Mouse (Mus musculus): Measurements from ENCODE around the gene Cadps2. TPM values are rescaled to one million over a fixed set of nuclear protein-coding genes. Genes with fewer than 3 reads are reported as not detected.

Gene Cadps2
- polyA plus RNA-seq, 1 experiment from 2014 or later, result 12.4 TPM

- WGBS, result 34% methylated on average over 5 of the region's 5 CpGs
- H3K36me3 ChIP-seq (ENCODE audit: control insufficient read depth, insufficient read depth, low read length), result no peaks in the 10 kb centered on the region
- no peak overlapping the region for H3K27ac ChIP-seq (ENCODE audit: low read depth, low read length)
- H3K4me3 ChIP-seq (ENCODE audit: low read length), result no peak overlapping the region
- no peaks in the 10 kb centered on the region for H3K27me3 ChIP-seq (replicated peaks; ENCODE audit: control insufficient read depth, insufficient read depth, low read length)
- no peak overlapping the region for H3K4me2 ChIP-seq (ENCODE audit: low read length)
- H3K9ac ChIP-seq (ENCODE audit: low read depth, low read length), result no peak overlapping the region
- peaks cover 11% of the 10 kb centered on the region for H3K4me1 ChIP-seq (ENCODE audit: control insufficient read depth, insufficient read depth, low read depth, low read length)
- ATAC-seq, result no peak
- H3K9me3 ChIP-seq (ENCODE audit: control insufficient read depth, low read length), result no peaks in the 10 kb centered on the region
Observed at GRCm38 (mm10) chr6:23386711-23387110, 452.5 kb downstream of the Cadps2 start.

GRCm38 (mm10) chr6:23383004-23383347 lies 456.2 kb downstream of the Cadps2 start:
- H3K36me3 ChIP-seq (ENCODE audit: control insufficient read depth, insufficient read depth, low read length), result no peaks in the 10 kb centered on the region
- no peak overlapping the region for H3K27ac ChIP-seq (ENCODE audit: low read depth, low read length)
- no peak overlapping the region for H3K9ac ChIP-seq (ENCODE audit: low read depth, low read length)
- 0 out of 2 replicates have a peak, but pooled peaks have one; percentile 17 for ATAC-seq
- peaks cover 11% of the 10 kb centered on the region for H3K4me1 ChIP-seq (ENCODE audit: control insufficient read depth, insufficient read depth, low read depth, low read length)
- no peak overlapping the region for H3K4me3 ChIP-seq (ENCODE audit: low read length)
- 36% methylated on average over 1 of the region's 1 CpGs for WGBS
- no peaks in the 10 kb centered on the region for H3K9me3 ChIP-seq (ENCODE audit: control insufficient read depth, low read length)
- H3K27me3 ChIP-seq (replicated peaks; ENCODE audit: control insufficient read depth, insufficient read depth, low read length), result no peaks in the 10 kb centered on the region
- peak overlapping the region; percentile 40 for H3K4me2 ChIP-seq (ENCODE audit: low read length)

- Histone ChIP-seq H3K9me3 (ENCODE audit: control insufficient read depth, low read length) (no peaks in the 10 kb centered on the region), H3K4me1 (ENCODE audit: control insufficient read depth, insufficient read depth, low read depth, low read length) (peaks cover 11% of the 10 kb centered on the region), H3K36me3 (ENCODE audit: control insufficient read depth, insufficient read depth, low read length) (no peaks in the 10 kb centered on the region), H3K27ac (ENCODE audit: low read depth, low read length) (no peak overlapping the region), H3K27me3 (replicated peaks; ENCODE audit: control insufficient read depth, insufficient read depth, low read length) (no peaks in the 10 kb centered on the region), H3K4me3 (ENCODE audit: low read length) (no peak overlapping the region), H3K4me2 (ENCODE audit: low read length) (peak overlapping the region; percentile 40), H3K9ac (ENCODE audit: low read depth, low read length) (no peak overlapping the region)
- 0 out of 2 replicates have a peak, but pooled peaks have one; percentile 45 for ATAC-seq
- 16% methylated on average over 12 of the region's 12 CpGs for WGBS
Observed at GRCm38 (mm10) chr6:23382283-23383003, 456.8 kb downstream of the Cadps2 start.

GRCm38 (mm10) chr6:23376327-23376726 lies 462.9 kb downstream of the Cadps2 start:
- no peak overlapping the region for H3K4me3 ChIP-seq (ENCODE audit: low read length)
- H3K27ac ChIP-seq (ENCODE audit: low read depth, low read length), result no peak overlapping the region
- H3K36me3 ChIP-seq (ENCODE audit: control insufficient read depth, insufficient read depth, low read length), result no peaks in the 10 kb centered on the region
- no peak for ATAC-seq
- H3K9ac ChIP-seq (ENCODE audit: low read depth, low read length), result no peak overlapping the region
- H3K4me1 ChIP-seq (ENCODE audit: control insufficient read depth, insufficient read depth, low read depth, low read length), result no peaks in the 10 kb centered on the region
- H3K4me2 ChIP-seq (ENCODE audit: low read length), result no peak overlapping the region
- 92% methylated on average over 7 of the region's 7 CpGs for WGBS
- no peaks in the 10 kb centered on the region for H3K27me3 ChIP-seq (replicated peaks; ENCODE audit: control insufficient read depth, insufficient read depth, low read length)
- no peaks in the 10 kb centered on the region for H3K9me3 ChIP-seq (ENCODE audit: control insufficient read depth, low read length)

- Histone ChIP-seq H3K4me1 (ENCODE audit: control insufficient read depth, insufficient read depth, low read depth, low read length) (no peaks in the 10 kb centered on the region), H3K9me3 (ENCODE audit: control insufficient read depth, low read length) (no peaks in the 10 kb centered on the region), H3K9ac (ENCODE audit: low read depth, low read length) (no peak overlapping the region), H3K36me3 (ENCODE audit: control insufficient read depth, insufficient read depth, low read length) (no peaks in the 10 kb centered on the region), H3K27ac (ENCODE audit: low read depth, low read length) (no peak overlapping the region), H3K4me2 (ENCODE audit: low read length) (no peak overlapping the region), H3K4me3 (ENCODE audit: low read length) (no peak overlapping the region), H3K27me3 (replicated peaks; ENCODE audit: control insufficient read depth, insufficient read depth, low read length) (no peaks in the 10 kb centered on the region)
- 0 out of 2 replicates have a peak, but pooled peaks have one; percentile 11 for ATAC-seq
- 54% methylated on average over 8 of the region's 8 CpGs for WGBS
Observed at GRCm38 (mm10) chr6:23361842-23362451, 477.3 kb downstream of the Cadps2 start.

GRCm38 (mm10) chr6:23360596-23360995 lies 478.6 kb downstream of the Cadps2 start:
- Histone ChIP-seq H3K9ac (ENCODE audit: low read depth, low read length) (no peak overlapping the region), H3K27me3 (replicated peaks; ENCODE audit: control insufficient read depth, insufficient read depth, low read length) (no peaks in the 10 kb centered on the region), H3K27ac (ENCODE audit: low read depth, low read length) (no peak overlapping the region), H3K4me1 (ENCODE audit: control insufficient read depth, insufficient read depth, low read depth, low read length) (no peaks in the 10 kb centered on the region), H3K9me3 (ENCODE audit: control insufficient read depth, low read length) (no peaks in the 10 kb centered on the region), H3K36me3 (ENCODE audit: control insufficient read depth, insufficient read depth, low read length) (no peaks in the 10 kb centered on the region), H3K4me3 (ENCODE audit: low read length) (no peak overlapping the region), H3K4me2 (ENCODE audit: low read length) (no peak overlapping the region)
- ATAC-seq, result no peak
- 54% methylated on average over 2 of the region's 2 CpGs for WGBS

- H3K4me3 ChIP-seq (ENCODE audit: low read length), result no peak overlapping the region
- ATAC-seq, result no peak
- no peaks in the 10 kb centered on the region for H3K4me1 ChIP-seq (ENCODE audit: control insufficient read depth, insufficient read depth, low read depth, low read length)
- no peaks in the 10 kb centered on the region for H3K9me3 ChIP-seq (ENCODE audit: control insufficient read depth, low read length)
- H3K27me3 ChIP-seq (replicated peaks; ENCODE audit: control insufficient read depth, insufficient read depth, low read length), result no peaks in the 10 kb centered on the region
- H3K36me3 ChIP-seq (ENCODE audit: control insufficient read depth, insufficient read depth, low read length), result no peaks in the 10 kb centered on the region
- 40% methylated on average over 4 of the region's 4 CpGs for WGBS
- H3K4me2 ChIP-seq (ENCODE audit: low read length), result no peak overlapping the region
- no peak overlapping the region for H3K9ac ChIP-seq (ENCODE audit: low read depth, low read length)
- H3K27ac ChIP-seq (ENCODE audit: low read depth, low read length), result no peak overlapping the region
Observed at GRCm38 (mm10) chr6:23356141-23356540, 483.1 kb downstream of the Cadps2 start.

GRCm38 (mm10) chr6:23353480-23353879 lies 485.7 kb downstream of the Cadps2 start:
- Histone ChIP-seq H3K4me1 (ENCODE audit: control insufficient read depth, insufficient read depth, low read depth, low read length) (no peaks in the 10 kb centered on the region), H3K9ac (ENCODE audit: low read depth, low read length) (no peak overlapping the region), H3K27me3 (replicated peaks; ENCODE audit: control insufficient read depth, insufficient read depth, low read length) (no peaks in the 10 kb centered on the region), H3K36me3 (ENCODE audit: control insufficient read depth, insufficient read depth, low read length) (no peaks in the 10 kb centered on the region), H3K27ac (ENCODE audit: low read depth, low read length) (no peak overlapping the region), H3K4me2 (ENCODE audit: low read length) (no peak overlapping the region), H3K9me3 (ENCODE audit: control insufficient read depth, low read length) (no peaks in the 10 kb centered on the region), H3K4me3 (ENCODE audit: low read length) (no peak overlapping the region)
- 6% methylated on average over 7 of the region's 7 CpGs for WGBS
- ATAC-seq, result peak; percentile 42

GRCm38 (mm10) chr6:23337411-23338063 lies 501.7 kb downstream of the Cadps2 start:
- H3K27ac ChIP-seq (ENCODE audit: low read depth, low read length), result no peak overlapping the region
- peak; percentile 68; the same call in 1 of the 2 replicates for ATAC-seq
- no peaks in the 10 kb centered on the region for H3K36me3 ChIP-seq (ENCODE audit: control insufficient read depth, insufficient read depth, low read length)
- H3K4me2 ChIP-seq (ENCODE audit: low read length), result no peak overlapping the region
- no peaks in the 10 kb centered on the region for H3K27me3 ChIP-seq (replicated peaks; ENCODE audit: control insufficient read depth, insufficient read depth, low read length)
- H3K4me1 ChIP-seq (ENCODE audit: control insufficient read depth, insufficient read depth, low read depth, low read length), result no peaks in the 10 kb centered on the region
- H3K4me3 ChIP-seq (ENCODE audit: low read length), result no peak overlapping the region
- no peak overlapping the region for H3K9ac ChIP-seq (ENCODE audit: low read depth, low read length)
- 51% methylated on average over 7 of the region's 7 CpGs for WGBS
- no peaks in the 10 kb centered on the region for H3K9me3 ChIP-seq (ENCODE audit: control insufficient read depth, low read length)

All from hindbrain, embryonic 16.5 days (tissue).